Mouse (Mus musculus) bone marrow macrophage, adult 2 months (primary cell): ENCODE measurements around the gene Rps6ka3. TPM values are rescaled to one million over a fixed set of nuclear protein-coding genes. Genes with fewer than 3 reads are reported as not detected.

ENCODE experiments used
- H3K27ac ChIP-seq: 2 replicates; pipeline ENCODE4 v1.5.1; 2012; ENCODE audit warnings: low read depth, low read length; ENCODE audit not compliant: insufficient read depth
- H3K4me1 ChIP-seq: 2 replicates; pipeline ENCODE4 v1.6.1; 2012; ENCODE audit warnings: low read length; ENCODE audit not compliant: control insufficient read depth, insufficient read depth
- H3K4me3 ChIP-seq: 2 replicates; pipeline ENCODE4 v1.5.1; 2012; ENCODE audit warnings: mild to moderate bottlenecking, low read length, moderate library complexity; ENCODE audit not compliant: insufficient read depth
- CTCF ChIP-seq: IDR thresholded peaks from 2 replicates; pipeline ENCODE4 v1.5.1; 2012; ENCODE audit warnings: low read depth, mild to moderate bottlenecking, low read length, moderate library complexity
- POLR2A ChIP-seq: IDR thresholded peaks from 2 replicates; pipeline ENCODE4 v1.6.1; 2012; ENCODE audit warnings: mild to moderate bottlenecking, low read depth, low read length, borderline replicate concordance
- polyA plus RNA-seq: library from polyadenylated mRNA; stranded (reverse); fragments of >200 nt; gene quantifications from 2 replicates; pipeline ENCODE4 v1.2.4, GENCODE M21; 2012; ENCODE audit not compliant: missing spikeins, insufficient read depth, insufficient read length

The Rps6ka3 gene
- 49.1 and 79.0 TPM in 2 replicates for polyA plus RNA-seq

- Histone ChIP-seq H3K4me1 (peaks cover 12% of the 10 kb centered on the region), H3K4me3 (peak within 1 kb of the TSS; percentile 0; the same call in 1 of the 2 replicates), H3K27ac (peak within 1 kb of the TSS; percentile 82)
- no peak for TF ChIP-seq CTCF
- TF ChIP-seq POLR2A = no peak
Observed at GRCm38 (mm10) chrX:159210007-159210406, at the start of gene Rps6ka3. TSS of gene Rps6ka3 (plus strand) at chrX:159210307.

GRCm38 (mm10) chrX:159169200-159169599, 40.9 kb upstream of the Rps6ka3 start:
- no peak overlapping the region for H3K27ac ChIP-seq
- no peak for TF ChIP-seq CTCF
- peaks cover 3% of the 10 kb centered on the region for H3K4me1 ChIP-seq
- H3K4me3 ChIP-seq = no peak overlapping the region

- TF ChIP-seq POLR2A (no peak), CTCF (no peak)
- Histone ChIP-seq H3K4me3 (no peak overlapping the region), H3K27ac (no peak overlapping the region), H3K4me1 (peaks cover 3% of the 10 kb centered on the region)
Observed at GRCm38 (mm10) chrX:159171579-159171978, 38.5 kb upstream of the Rps6ka3 start.

GRCm38 (mm10) chrX:159191581-159191980, 18.5 kb upstream of the Rps6ka3 start:
- H3K4me1 ChIP-seq = no peaks in the 10 kb centered on the region
- no peak overlapping the region for H3K27ac ChIP-seq
- no peak overlapping the region for H3K4me3 ChIP-seq
- TF ChIP-seq CTCF (no peak), POLR2A (no peak)

- Histone ChIP-seq H3K4me1 (peaks cover 16% of the 10 kb centered on the region), H3K27ac (peak overlapping the region; percentile 94), H3K4me3 (no peak overlapping the region; the same call in 1 of the 2 replicates)
- no peak for TF ChIP-seq CTCF
- no peak for TF ChIP-seq POLR2A
Observed at GRCm38 (mm10) chrX:159199495-159199894, 10.6 kb upstream of the Rps6ka3 start.

- Histone ChIP-seq H3K27ac (peak overlapping the region; percentile 94), H3K4me1 (peaks cover 16% of the 10 kb centered on the region), H3K4me3 (no peak overlapping the region)
- no peak for TF ChIP-seq POLR2A
- no peak for TF ChIP-seq CTCF
Observed at GRCm38 (mm10) chrX:159200101-159200500, 10.0 kb upstream of the Rps6ka3 start.

- TF ChIP-seq POLR2A (no peak), CTCF (no peak)
- peaks cover 15% of the 10 kb centered on the region for H3K4me1 ChIP-seq
- peak overlapping the region; percentile 15; the same call in 1 of the 2 replicates for H3K4me3 ChIP-seq
- H3K27ac ChIP-seq = peak overlapping the region; percentile 82
Observed at GRCm38 (mm10) chrX:159210892-159211583, 931 bp downstream of the Rps6ka3 start.

- no peak overlapping the region for H3K4me3 ChIP-seq
- no peak overlapping the region for H3K27ac ChIP-seq
- TF ChIP-seq CTCF (no peak), POLR2A (no peak)
- H3K4me1 ChIP-seq = peaks cover 13% of the 10 kb centered on the region
Observed at GRCm38 (mm10) chrX:159215253-159215652, 5.1 kb downstream of the Rps6ka3 start.

- Histone ChIP-seq H3K4me1 (no peaks in the 10 kb centered on the region), H3K27ac (no peak overlapping the region), H3K4me3 (no peak overlapping the region)
- TF ChIP-seq CTCF = no peak
- TF ChIP-seq POLR2A = no peak
Observed at GRCm38 (mm10) chrX:159222474-159222873, 12.4 kb downstream of the Rps6ka3 start.

- no peak overlapping the region for H3K27ac ChIP-seq
- no peak overlapping the region for H3K4me3 ChIP-seq
- no peak for TF ChIP-seq CTCF
- TF ChIP-seq POLR2A = no peak
- H3K4me1 ChIP-seq = peaks cover 2% of the 10 kb centered on the region; the same call in 1 of the 2 replicates
Observed at GRCm38 (mm10) chrX:159237275-159237674, 27.2 kb downstream of the Rps6ka3 start.
